In genomic region chr4:32869370-32869769, GRCm38 (mm10) we compare ENCODE assay signal across 23 mouse cellular contexts.
A peak's percentile ranks its signal among the peaks of the same experiment; 100 is the strongest.
DNase-seq lines count a peak whose midpoint lies in the region; ATAC-seq and TF ChIP-seq lines count a peak whose summit lies in the region.
"Had no signal": no experiment of that assay in that cellular context is flagged by ENCODE, and none has a peak within 500 bp of the region (broad histone marks: within the 10 kb centered on the region; RNA-seq: fewer than 3 reads in every experiment).

No protein-coding gene starts in this region.

- no peak for TF ChIP-seq CTCF in midbrain, postnatal 0 days (IDR thresholded peaks at IDR 0.05)
- no peak for TF ChIP-seq CTCF in liver, embryonic 14.5 days (IDR thresholded peaks at IDR 0.05; ENCODE audit: low read depth)

- peak overlapping the region; percentile 45 for H3K4me2 ChIP-seq in heart, embryonic 14.5 days (ENCODE audit: low read length)
- no peak overlapping the region for H3K4me2 ChIP-seq in midbrain, postnatal 0 days (ENCODE audit: low read depth, low read length, poor library complexity, severe bottlenecking)
- peak overlapping the region; percentile 55 for H3K4me2 ChIP-seq in liver, embryonic 14.5 days (ENCODE audit: low read depth)
- H3K4me2 ChIP-seq: embryonic facial prominence, embryonic 12.5 days; forebrain, embryonic 13.5 days; hindbrain, embryonic 13.5 days; midbrain, embryonic 11.5 days had no signal

- no peak for ATAC-seq in heart, embryonic 14.5 days (ENCODE audit: insufficient number of reproducible peaks, insufficient read depth, low FRiP score, low read depth)
- ATAC-seq in midbrain, postnatal 0 days (ENCODE audit: low FRiP score), result no peak
- peak; percentile 51; the same call in 1 of the 2 replicates for ATAC-seq in liver, embryonic 14.5 days (ENCODE audit: insufficient read depth)
- ATAC-seq: forebrain, embryonic 13.5 days; lung, postnatal 0 days had no signal

- 19% methylated on average over 9 of the region's 9 CpGs for WGBS in heart, embryonic 14.5 days
- WGBS in midbrain, postnatal 0 days, result 83% methylated on average over 9 of the region's 9 CpGs
- WGBS in midbrain, embryonic 10.5 days, result 86% methylated on average over 9 of the region's 9 CpGs
- 18% methylated on average over 9 of the region's 9 CpGs for WGBS in liver, embryonic 14.5 days (ENCODE audit: insufficient replicate concordance)

- no peaks in the 10 kb centered on the region for H3K36me3 ChIP-seq in heart, embryonic 14.5 days (ENCODE audit: control insufficient read depth, insufficient read depth, low read length)
- H3K36me3 ChIP-seq in midbrain, postnatal 0 days (ENCODE audit: insufficient read depth, low read length), result no peaks in the 10 kb centered on the region
- H3K36me3 ChIP-seq in midbrain, embryonic 10.5 days, result no peaks in the 10 kb centered on the region
- H3K36me3 ChIP-seq in liver, embryonic 14.5 days (replicated peaks; ENCODE audit: control insufficient read depth, insufficient read depth, low read depth), result no peaks in the 10 kb centered on the region
- H3K36me3 ChIP-seq: embryonic facial prominence, embryonic 12.5 days; hindbrain, embryonic 13.5 days; limb, embryonic 10.5 days had no signal

- H3K27me3 ChIP-seq in heart, embryonic 14.5 days (ENCODE audit: control insufficient read depth, insufficient read depth, low read length), result no peaks in the 10 kb centered on the region; the same call in 1 of the 2 replicates
- no peaks in the 10 kb centered on the region for H3K27me3 ChIP-seq in midbrain, postnatal 0 days (ENCODE audit: insufficient read depth, low read length)
- no peaks in the 10 kb centered on the region for H3K27me3 ChIP-seq in midbrain, embryonic 10.5 days (ENCODE audit: low read depth, poor library complexity, severe bottlenecking)
- peaks cover 4% of the 10 kb centered on the region; the same call in 1 of the 2 replicates for H3K27me3 ChIP-seq in liver, embryonic 14.5 days (ENCODE audit: control insufficient read depth, insufficient read depth, low read length)
- H3K27me3 ChIP-seq: embryonic facial prominence, embryonic 12.5 days; forebrain, embryonic 13.5 days had no signal

- no peak overlapping the region for H3K4me3 ChIP-seq in heart, embryonic 14.5 days (ENCODE audit: control insufficient read depth in 1 of 2, insufficient read depth in 1 of 2, low read depth in 1 of 2, low read length in 2 of 2)
- H3K4me3 ChIP-seq in midbrain, postnatal 0 days (ENCODE audit: low read depth, low read length), result no peak overlapping the region
- H3K4me3 ChIP-seq in midbrain, embryonic 10.5 days, result no peak overlapping the region
- no peak overlapping the region for H3K4me3 ChIP-seq in liver, embryonic 14.5 days (ENCODE audit: insufficient read depth in 1 of 2, low read depth in 2 of 2, low read length in 2 of 2)
- H3K4me3 ChIP-seq: embryonic facial prominence, embryonic 12.5 days; erythroblast, embryonic 14.5 days; forebrain, embryonic 13.5 days; hindbrain, embryonic 13.5 days; limb, embryonic 10.5 days had no signal

- no peak for TF ChIP-seq EP300 in liver, embryonic 14.5 days (IDR thresholded peaks at IDR 0.05; ENCODE audit: low read depth)

- H3K27ac ChIP-seq in heart, embryonic 14.5 days (replicated peaks in 1 of 2; ENCODE audit: control insufficient read depth in 1 of 2, insufficient read depth in 1 of 2, low read depth in 2 of 2, low read length in 2 of 2), result no peak overlapping the region
- 0 out of 2 replicates have a peak overlapping the region, but pooled peaks have one; percentile 12 for H3K27ac ChIP-seq in midbrain, postnatal 0 days (ENCODE audit: low read depth, low read length)
- no peak overlapping the region; the same call in 1 of the 2 replicates for H3K27ac ChIP-seq in midbrain, embryonic 10.5 days (replicated peaks)
- no peak overlapping the region for H3K27ac ChIP-seq in liver, embryonic 14.5 days
- H3K27ac ChIP-seq: embryonic facial prominence, embryonic 12.5 days; forebrain, embryonic 13.5 days; hindbrain, embryonic 13.5 days; limb, embryonic 10.5 days; macrophage; stomach, postnatal 0 days had no signal

- intact Hi-C loops in heart, postnatal 25 days (cut with DNase I), result no loop called here

- H3K9me3 ChIP-seq in heart, embryonic 14.5 days (ENCODE audit: control insufficient read depth, low read length), result no peaks in the 10 kb centered on the region
- no peaks in the 10 kb centered on the region for H3K9me3 ChIP-seq in midbrain, postnatal 0 days (ENCODE audit: low read length)
- H3K9me3 ChIP-seq in midbrain, embryonic 10.5 days (replicated peaks), result no peaks in the 10 kb centered on the region
- no peaks in the 10 kb centered on the region for H3K9me3 ChIP-seq in liver, embryonic 14.5 days (ENCODE audit: control insufficient read depth, low read length)
- H3K9me3 ChIP-seq: embryonic facial prominence, embryonic 12.5 days; forebrain, embryonic 13.5 days; hindbrain, embryonic 13.5 days; limb, embryonic 10.5 days had no signal

- H3K4me1 ChIP-seq in heart, embryonic 14.5 days (ENCODE audit: control insufficient read depth in 2 of 2, insufficient read depth in 2 of 2, low read length in 2 of 2), result peaks cover 8 to 14% of the 10 kb centered on the region in 2 experiments
- no peaks in the 10 kb centered on the region for H3K4me1 ChIP-seq in midbrain, postnatal 0 days (ENCODE audit: insufficient read depth, low read length)
- peaks cover 14% of the 10 kb centered on the region for H3K4me1 ChIP-seq in midbrain, embryonic 10.5 days
- peaks cover 28 to 29% of the 10 kb centered on the region in 2 experiments for H3K4me1 ChIP-seq in liver, embryonic 14.5 days (replicated peaks; ENCODE audit: control insufficient read depth in 2 of 2, insufficient read depth in 2 of 2, low read length in 1 of 2)
- H3K4me1 ChIP-seq: embryonic facial prominence, embryonic 12.5 days had no signal

- no peak for DNase-seq in heart, postnatal 25 days (ENCODE audit: low spot score)
- DNase-seq in midbrain, postnatal 0 days (ENCODE audit: low spot score), result no peak
- DNase-seq in midbrain, embryonic 10.5 days (ENCODE audit: low spot score), result no peak
- no peak for DNase-seq in liver, embryonic 14.5 days (ENCODE audit: low read depth in 3 of 3, low spot score in 3 of 3)
- DNase-seq in naive thymus-derived CD4-positive, alpha-beta T cell, adult 2 months (ENCODE audit: low read depth), result peak; percentile 36
- no peak for DNase-seq in cerebellum, adult 9-10 months
- DNase-seq: adrenal gland, postnatal 10 days; B cell, adult 2 months; cerebellum, adult 18-20 months; cerebellum, postnatal 25 days; heart, postnatal 14 days; kidney, adult 18-20 months; kidney, postnatal 4 days had no signal

- H3K9ac ChIP-seq in heart, embryonic 14.5 days (ENCODE audit: low read length), result no peak overlapping the region
- no peak overlapping the region for H3K9ac ChIP-seq in midbrain, postnatal 0 days (replicated peaks; ENCODE audit: low read length, poor library complexity, severe bottlenecking)
- peak overlapping the region; percentile 42 for H3K9ac ChIP-seq in liver, embryonic 14.5 days (replicated peaks)
- H3K9ac ChIP-seq: embryonic facial prominence, embryonic 12.5 days; forebrain, embryonic 13.5 days; hindbrain, embryonic 13.5 days had no signal
